In the genomic region with DNA sequence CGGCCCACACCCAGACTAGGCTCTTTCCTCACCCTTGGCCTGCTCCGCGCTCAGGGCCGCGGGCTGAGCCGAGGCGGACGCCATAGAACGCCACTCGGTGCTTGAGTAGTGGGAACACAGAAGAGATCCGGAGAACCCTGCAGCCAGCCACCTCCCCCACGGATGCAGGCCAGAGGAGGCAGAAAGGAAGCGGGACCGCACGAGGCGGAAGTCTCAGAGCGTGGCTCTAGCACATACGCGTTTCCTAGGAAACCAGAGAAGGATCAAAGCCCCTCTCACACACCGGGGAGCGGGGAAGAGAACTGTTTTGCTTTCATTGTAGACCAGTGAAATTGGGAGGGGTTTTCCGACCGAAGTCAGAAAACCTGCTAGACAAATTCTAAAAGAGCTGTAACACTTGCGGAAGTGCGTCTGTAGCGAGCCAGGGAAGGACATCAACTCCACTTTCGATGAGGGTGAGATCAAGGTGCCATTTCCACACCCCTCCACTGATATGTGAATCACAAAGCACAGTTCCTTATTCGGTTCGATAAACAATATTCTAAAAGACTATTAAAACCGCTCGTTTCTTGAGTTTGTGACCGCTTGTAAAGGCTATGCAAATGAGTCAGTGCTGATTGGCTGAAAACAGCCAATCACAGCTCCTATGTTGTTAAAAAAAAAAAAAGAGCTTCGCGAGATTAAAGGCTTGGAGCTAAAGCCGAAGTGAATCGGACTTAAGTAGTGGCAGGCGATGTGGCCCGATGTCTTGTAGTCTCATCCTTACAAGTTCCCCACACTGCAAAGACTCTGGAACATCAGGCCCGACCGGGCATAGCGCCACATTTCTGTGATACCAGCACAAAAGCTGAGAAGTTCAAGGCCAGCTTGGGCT, we compare ENCODE assay signal across 8 mouse cellular contexts. TPM values are rescaled to one million over a fixed set of nuclear protein-coding genes. Genes with fewer than 3 reads are reported as not detected.
A peak's percentile ranks its signal among the peaks of the same experiment; 100 is the strongest.
DNase-seq lines count a peak whose midpoint lies in the region; ATAC-seq and TF ChIP-seq lines count a peak whose summit lies in the region.

Grcc10 (minus strand) TSS at position 487 of the 874 bp plus-strand sequence.

- H3K9me3 ChIP-seq in erythroblast, embryonic 14.5 days (ENCODE audit: control insufficient read depth, low read length) = no peaks in the 10 kb centered on the region
- no peaks in the 10 kb centered on the region for H3K9me3 ChIP-seq in heart, embryonic 11.5 days (replicated peaks; ENCODE audit: control insufficient read depth, low read length)
- H3K9me3 ChIP-seq in kidney, embryonic 16.5 days (ENCODE audit: low read length) = no peaks in the 10 kb centered on the region

- no peaks in the 10 kb centered on the region for H3K27me3 ChIP-seq in erythroblast, embryonic 14.5 days (ENCODE audit: control insufficient read depth)
- H3K27me3 ChIP-seq in heart, embryonic 11.5 days (ENCODE audit: control insufficient read depth, insufficient read depth, low read length) = no peaks in the 10 kb centered on the region
- no peaks in the 10 kb centered on the region for H3K27me3 ChIP-seq in kidney, embryonic 16.5 days (ENCODE audit: insufficient read depth, low read length)
- no peaks in the 10 kb centered on the region for H3K27me3 ChIP-seq in liver, adult 2 months (ENCODE audit: control insufficient read depth, insufficient read depth, low read length)
- H3K27me3 ChIP-seq in myocyte (ENCODE audit: control insufficient read depth, insufficient read depth, insufficient read length) = no peaks in the 10 kb centered on the region
- no peaks in the 10 kb centered on the region for H3K27me3 ChIP-seq in splenic B cell, adult 2 months (ENCODE audit: control insufficient read depth, insufficient read depth, low read length, poor library complexity, severe bottlenecking)

- no peak for TF ChIP-seq CTCF in brain, embryonic 14.5 days (IDR thresholded peaks at IDR 0.05; ENCODE audit: borderline replicate concordance, extremely low read depth, insufficient read depth, insufficient read length)
- TF ChIP-seq CTCF in liver, adult 2 months (IDR thresholded peaks at IDR 0.05; ENCODE audit: low read depth, low read length) = no peak

- H3K9ac ChIP-seq in heart, embryonic 11.5 days (ENCODE audit: low read depth, low read length) = peak within 1 kb of the TSS; percentile 92
- peak within 1 kb of the TSS; percentile 89 for H3K9ac ChIP-seq in kidney, embryonic 16.5 days (replicated peaks; ENCODE audit: low read length)
- peak within 1 kb of the TSS; percentile 85 for H3K9ac ChIP-seq in liver, adult 2 months (ENCODE audit: low read depth, low read length)

- H3K4me1 ChIP-seq in erythroblast, embryonic 14.5 days (ENCODE audit: control insufficient read depth) = peaks cover 60% of the 10 kb centered on the region
- H3K4me1 ChIP-seq in heart, embryonic 11.5 days (ENCODE audit: control insufficient read depth, insufficient read depth, low read length) = peaks cover 24% of the 10 kb centered on the region
- peaks cover 41% of the 10 kb centered on the region for H3K4me1 ChIP-seq in kidney, embryonic 16.5 days (ENCODE audit: insufficient read depth, low read length)
- peaks cover 18% of the 10 kb centered on the region for H3K4me1 ChIP-seq in liver, adult 2 months (ENCODE audit: control insufficient read depth, insufficient read depth, low read length)

- H3K4me2 ChIP-seq in heart, embryonic 11.5 days = peak within 1 kb of the TSS; percentile 90
- peak within 1 kb of the TSS; percentile 78 for H3K4me2 ChIP-seq in kidney, embryonic 16.5 days (replicated peaks; ENCODE audit: low read depth, low read length)
- H3K4me2 ChIP-seq in myocyte (ENCODE audit: low read depth) = peak within 1 kb of the TSS; percentile 89

- peak; percentile 68 for ATAC-seq in heart, embryonic 11.5 days (replicated peaks; ENCODE audit: insufficient number of reproducible peaks, low FRiP score, low TSS enrichment)
- ATAC-seq in kidney, embryonic 16.5 days (ENCODE audit: low FRiP score, low TSS enrichment) = peak; percentile 83

- peak; percentile 80; the same call in 1 of the 2 replicates for TF ChIP-seq POLR2A in brain, embryonic 14.5 days (IDR thresholded peaks at IDR 0.05; ENCODE audit: borderline replicate concordance, extremely low read depth, insufficient read depth, insufficient read length, poor library complexity, severe bottlenecking)
- peak; percentile 92; the same call in 1 of the 2 replicates for TF ChIP-seq POLR2A in liver, adult 2 months (IDR thresholded peaks at IDR 0.05; ENCODE audit: extremely low read depth, insufficient read depth, low read length)
- peak; percentile 92 for TF ChIP-seq POLR2A in myocyte (IDR thresholded peaks at IDR 0.05; ENCODE audit: insufficient read length, low read depth)

- H3K4me3 ChIP-seq in erythroblast, embryonic 14.5 days (replicated peaks) = peak within 1 kb of the TSS; percentile 75
- H3K4me3 ChIP-seq in heart, embryonic 11.5 days (ENCODE audit: low read depth, low read length) = peak within 1 kb of the TSS; percentile 61
- peak within 1 kb of the TSS; percentile 67 for H3K4me3 ChIP-seq in kidney, embryonic 16.5 days (ENCODE audit: low read length)
- peak within 1 kb of the TSS; percentile 75 for H3K4me3 ChIP-seq in liver, adult 2 months (ENCODE audit: insufficient read depth, low read depth, low read length)
- H3K4me3 ChIP-seq in myocyte = peak within 1 kb of the TSS; percentile 67

- DNase-seq in CD4-positive helper T cell, adult 2 months (ENCODE audit: low read depth, low spot score) = peak; percentile 98
- DNase-seq in brain, embryonic 14.5 days (ENCODE audit: low read depth) = peak; percentile 98
- DNase-seq in liver, adult 2 months (ENCODE audit: extremely low read depth, low read depth, low spot score) = peak; percentile 86
- peak; percentile 92 for DNase-seq in splenic B cell, adult 2 months (ENCODE audit: low read depth, low spot score)

- H3K27ac ChIP-seq in heart, embryonic 11.5 days (ENCODE audit: low read depth, low read length) = peak within 1 kb of the TSS; percentile 99
- H3K27ac ChIP-seq in kidney, embryonic 16.5 days (ENCODE audit: low read length) = peak within 1 kb of the TSS; percentile 99
- H3K27ac ChIP-seq in liver, adult 2 months (replicated peaks; ENCODE audit: insufficient read depth, low read depth, low read length) = peak within 1 kb of the TSS; percentile 86

- H3K79me2 ChIP-seq in liver, adult 2 months (ENCODE audit: control insufficient read depth, insufficient read depth, low read length) = no peaks in the 10 kb centered on the region
- no peaks in the 10 kb centered on the region for H3K79me2 ChIP-seq in myocyte (ENCODE audit: control insufficient read depth, insufficient read depth)

- no peaks in the 10 kb centered on the region; the same call in 1 of the 2 replicates for H3K36me3 ChIP-seq in erythroblast, embryonic 14.5 days (ENCODE audit: control insufficient read depth)
- H3K36me3 ChIP-seq in heart, embryonic 11.5 days (ENCODE audit: control insufficient read depth, insufficient read depth, low read length) = peaks cover 3% of the 10 kb centered on the region; the same call in 1 of the 2 replicates
- peaks cover 13% of the 10 kb centered on the region; the same call in 1 of the 2 replicates for H3K36me3 ChIP-seq in kidney, embryonic 16.5 days (ENCODE audit: insufficient read depth, low read length)
- H3K36me3 ChIP-seq in liver, adult 2 months (ENCODE audit: control insufficient read depth, insufficient read depth, low read length) = no peaks in the 10 kb centered on the region
- H3K36me3 ChIP-seq in myocyte (ENCODE audit: control insufficient read depth, insufficient read depth) = no peaks in the 10 kb centered on the region
- H3K36me3 ChIP-seq in splenic B cell, adult 2 months (ENCODE audit: control insufficient read depth, insufficient read depth, low read length, poor library complexity, severe bottlenecking) = no peaks in the 10 kb centered on the region; the same call in 1 of the 2 replicates

- H3ac ChIP-seq in myocyte (ENCODE audit: control insufficient read depth, insufficient read length) = peak within 1 kb of the TSS; percentile 47

- WGBS in heart, embryonic 11.5 days (ENCODE audit: insufficient replicate concordance) = under 1% methylated on average over 41 of the region's 41 CpGs
- under 1% methylated on average over 41 of the region's 41 CpGs for WGBS in kidney, embryonic 16.5 days
- WGBS in liver, adult 2 months = under 1% methylated on average over 41 of the region's 41 CpGs

TF ChIP-seq in myocyte, 11 proteins besides CTCF, POLR2A, EP300 and RAD21:
- TF ChIP-seq MYOD1 (IDR thresholded peaks at IDR 0.05; ENCODE audit: control insufficient read depth in 1 of 3, insufficient read length in 2 of 3, low read depth in 2 of 3) (no peak), POLR2AphosphoS2 (IDR thresholded peaks at IDR 0.05; ENCODE audit: insufficient read length, low read depth) (peak; percentile 87), E2F4 (IDR thresholded peaks at IDR 0.05; ENCODE audit: insufficient read depth) (no peak), CEBPB (IDR thresholded peaks at IDR 0.05; ENCODE audit: insufficient read depth, poor library complexity, severe bottlenecking) (peak; percentile 53; the same call in 1 of the 2 replicates), MYOG (IDR thresholded peaks at IDR 0.05; ENCODE audit: control insufficient read depth in 1 of 3, insufficient read depth in 1 of 3, insufficient read length in 2 of 3, low read depth in 2 of 3) (no peak)

RNA-seq across cellular contexts. Expression of gene Grcc10, which starts in this region (rescaled TPM):
- 429 and 583 TPM in 2 replicates for polyA plus RNA-seq in brain, embryonic 14.5 days (2012; rRNA removed)
- 0.95 and 2.7 TPM in 2 replicates for polyA plus RNA-seq in erythroblast, embryonic 14.5 days (2012)
- polyA plus RNA-seq in heart, embryonic 11.5 days (2014; fragmentation: Nextera tagmentation; extraction: Ambion mirVana) = 352 and 380 TPM in 2 replicates
- polyA plus RNA-seq in kidney, embryonic 16.5 days (2015; fragmentation: Nextera tagmentation; extraction: Ambion mirVana) = 527 and 541 TPM in 2 replicates
- total RNA-seq in liver, adult 2 months (2014; rRNA removed) = 125 and 140 TPM in 2 replicates
- polyA plus RNA-seq in liver, adult 2 months (2012; rRNA removed) = 203 and 216 TPM in 2 replicates
- 287 TPM for polyA plus RNA-seq in myocyte (2012; fragmentation: generic; extraction: Trizol)

Comparison
In these comparisons a context has a peak if more than half of its experiments do, and no peak if none do; other contexts are left out.
1. Peak in every context shown above with its lines: DNase-seq, ATAC-seq, H3K4me3 ChIP-seq and H3K27ac ChIP-seq.
2. RNA of gene Grcc10 (polyA plus RNA-seq): 527 to 541 TPM in kidney, embryonic 16.5 days, 429 to 583 TPM in brain, embryonic 14.5 days, 352 to 380 TPM in heart, embryonic 11.5 days, 287 TPM in myocyte (single experiment) and 203 to 216 TPM in liver, adult 2 months; 0.95 to 2.7 TPM in erythroblast, embryonic 14.5 days; every median in the first group is over 10 times any median in the second.